Mouse (Mus musculus): ENCODE data around the gene Gm43720.
A peak's percentile ranks its signal among the peaks of the same experiment; 100 is the strongest.

Gene Gm43720

GRCm38 (mm10) chr5:138279585-138280424, at the start of gene Gm43720, which contains the start of the genes Gpc2 and Stag3:
TSS of gene Gm43720 (minus strand) at chr5:138279958.
TSS of gene Gpc2 (minus strand) at chr5:138280005.
TSS of gene Stag3 (plus strand) at chr5:138280240.
- peak; percentile 90 for DNase-seq (ENCODE audit: low spot score)

- DNase-seq (ENCODE audit: low spot score): no peak
Observed at GRCm38 (mm10) chr5:138312795-138313194, 33.0 kb upstream of the Gm43720 start.

GRCm38 (mm10) chr5:138299613-138300012, 19.9 kb upstream of the Gm43720 start:
- DNase-seq (ENCODE audit: low spot score): no peak

- no peak for DNase-seq (ENCODE audit: low spot score)
Observed at GRCm38 (mm10) chr5:138294158-138294557, 14.4 kb upstream of the Gm43720 start.

- DNase-seq (ENCODE audit: low spot score): no peak
Observed at GRCm38 (mm10) chr5:138291638-138292037, 11.9 kb upstream of the Gm43720 start.

- DNase-seq (ENCODE audit: low spot score): no peak
Observed at GRCm38 (mm10) chr5:138287861-138288260, 8.1 kb upstream of the Gm43720 start.

GRCm38 (mm10) chr5:138283540-138283939, 3.8 kb upstream of the Gm43720 start:
- DNase-seq (ENCODE audit: low spot score): no peak

- DNase-seq (ENCODE audit: low spot score): no peak
Observed at GRCm38 (mm10) chr5:138281798-138282197, 2.0 kb upstream of the Gm43720 start.

- DNase-seq (ENCODE audit: low spot score): peak; percentile 34
Observed at GRCm38 (mm10) chr5:138280829-138281228, 1.1 kb upstream of the Gm43720 start.

GRCm38 (mm10) chr5:138280425-138280768, 639 bp upstream of the Gm43720 start:
- peak; percentile 81 for DNase-seq (ENCODE audit: low spot score)

GRCm38 (mm10) chr5:138277994-138278393, 1.8 kb downstream of the Gm43720 start:
- DNase-seq (ENCODE audit: low spot score): no peak

- peak; percentile 51 for DNase-seq (ENCODE audit: low spot score)
Observed at GRCm38 (mm10) chr5:138275216-138276050, 4.3 kb downstream of the Gm43720 start.

GRCm38 (mm10) chr5:138274186-138274585, 5.6 kb downstream of the Gm43720 start:
- DNase-seq (ENCODE audit: low spot score): peak; percentile 40

- DNase-seq (ENCODE audit: low spot score): peak; percentile 54
Observed at GRCm38 (mm10) chr5:138272409-138272923, 7.3 kb downstream of the Gm43720 start, which contains the start of gene Gal3st4. TSS of gene Gal3st4 (minus strand) at chr5:138272840.

- no peak for DNase-seq (ENCODE audit: low spot score)
Observed at GRCm38 (mm10) chr5:138271232-138271631, 8.5 kb downstream of the Gm43720 start.

GRCm38 (mm10) chr5:138268980-138269379, 10.8 kb downstream of the Gm43720 start:
- no peak for DNase-seq (ENCODE audit: low spot score)

- DNase-seq (ENCODE audit: low spot score): peak; percentile 32
Observed at GRCm38 (mm10) chr5:138267114-138267513, 12.6 kb downstream of the Gm43720 start.

GRCm38 (mm10) chr5:138265712-138266111, 14.0 kb downstream of the Gm43720 start:
- DNase-seq (ENCODE audit: low spot score): peak; percentile 30

GRCm38 (mm10) chr5:138264207-138264578, 15.6 kb downstream of the Gm43720 start:
- DNase-seq (ENCODE audit: low spot score): peak; percentile 35

GRCm38 (mm10) chr5:138263260-138264206, 16.2 kb downstream of the Gm43720 start, which contains the start of gene BC037034:
TSS of gene BC037034 (minus strand) at chr5:138264033.
- peak; percentile 96 for DNase-seq (ENCODE audit: low spot score)

GRCm38 (mm10) chr5:138262582-138263240, 17.0 kb downstream of the Gm43720 start:
- DNase-seq (ENCODE audit: low spot score): peak; percentile 41

Measured in testis, postnatal 10 days (tissue).